Mouse (Mus musculus): ENCODE measurements around the gene Arid1b. TPM values are rescaled to one million over a fixed set of nuclear protein-coding genes. Genes with fewer than 3 reads are reported as not detected.

The Arid1b gene
- total RNA-seq, 2 experiments from 2014 or later: 92.8 to 107 TPM

GRCm38 (mm10) chr17:5331387-5331786 lies 337.3 kb downstream of the Arid1b start:
- no peak for DNase-seq (ENCODE audit: low spot score in 2 of 2)

DNA sequence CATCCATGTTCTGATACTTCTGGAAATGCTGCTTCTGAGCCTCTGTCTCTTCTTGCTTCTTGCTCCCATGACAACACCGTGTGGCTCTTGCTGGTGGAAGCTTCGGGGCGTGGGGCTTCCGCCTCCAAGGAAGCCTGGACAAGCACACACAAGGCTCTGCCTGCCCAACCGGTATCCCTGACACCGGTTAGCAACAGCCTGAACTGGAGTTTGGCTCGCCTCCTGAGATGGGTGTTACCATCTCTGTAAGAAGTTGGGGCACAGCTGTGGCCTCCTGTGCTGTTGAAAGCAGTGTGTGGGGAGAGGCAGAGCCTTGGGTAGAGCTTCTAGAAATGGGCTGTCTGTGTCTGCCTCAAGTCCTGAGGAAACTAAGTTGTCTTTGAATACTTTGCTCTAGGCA lies 340.4 kb downstream of the Arid1b start:
- DNase-seq (ENCODE audit: low spot score in 2 of 2): no peak

GRCm38 (mm10) chr17:5344426-5344825 lies 350.3 kb downstream of the Arid1b start:
- no peak for DNase-seq (ENCODE audit: low spot score in 2 of 2)

- DNase-seq (ENCODE audit: low spot score in 2 of 2): no peak
These were observed 351.7 kb downstream of the Arid1b start for GRCm38 (mm10) chr17:5345810-5346209.

DNA sequence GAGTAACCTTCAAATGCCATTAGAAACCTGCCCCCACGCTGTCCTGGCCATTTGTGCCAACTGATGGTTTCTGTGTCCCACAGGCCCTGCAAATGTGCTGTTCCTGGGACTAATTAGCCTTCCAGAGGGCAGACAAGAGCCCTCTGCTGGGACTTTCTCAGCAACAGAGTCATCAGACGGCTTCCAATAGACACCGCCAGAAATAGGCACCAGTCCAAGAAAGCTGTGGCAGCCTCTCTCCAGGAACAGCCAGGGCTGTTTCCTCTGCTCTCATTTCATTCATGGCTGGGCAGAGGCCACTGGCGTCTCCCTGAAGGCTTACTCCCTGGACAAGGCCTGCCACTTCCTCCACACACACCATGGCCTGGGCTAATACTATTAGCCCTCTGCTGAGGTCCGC lies 358.8 kb downstream of the Arid1b start:
- no peak for DNase-seq (ENCODE audit: low spot score in 2 of 2)

DNA sequence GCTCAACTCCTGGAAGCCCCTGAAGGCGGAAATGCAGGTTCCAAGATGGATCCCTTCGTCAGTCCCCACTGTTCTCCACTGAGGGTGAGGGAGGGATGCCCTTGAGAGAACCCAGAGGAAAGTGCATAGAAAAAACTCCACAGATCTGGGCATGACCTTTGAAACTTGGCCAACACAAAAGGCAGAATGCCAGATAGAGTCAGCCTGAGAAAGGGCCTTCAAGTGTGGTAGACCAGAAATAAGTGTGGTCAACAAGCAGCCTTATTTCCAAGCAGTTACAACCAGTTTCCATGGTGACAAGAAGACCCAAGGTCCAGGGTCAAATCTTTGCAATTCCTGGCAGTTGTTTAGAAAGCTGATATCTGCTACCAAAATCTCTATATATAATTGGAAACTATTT lies 366.6 kb downstream of the Arid1b start:
- DNase-seq (ENCODE audit: low spot score in 2 of 2): peak; percentile 31 to 62

- DNase-seq (ENCODE audit: low spot score in 2 of 2): no peak
These were observed 371.9 kb downstream of the Arid1b start for GRCm38 (mm10) chr17:5365992-5366398.

- no peak for DNase-seq (ENCODE audit: low spot score in 2 of 2)
These were observed 376.9 kb downstream of the Arid1b start for GRCm38 (mm10) chr17:5371032-5371431.

DNA sequence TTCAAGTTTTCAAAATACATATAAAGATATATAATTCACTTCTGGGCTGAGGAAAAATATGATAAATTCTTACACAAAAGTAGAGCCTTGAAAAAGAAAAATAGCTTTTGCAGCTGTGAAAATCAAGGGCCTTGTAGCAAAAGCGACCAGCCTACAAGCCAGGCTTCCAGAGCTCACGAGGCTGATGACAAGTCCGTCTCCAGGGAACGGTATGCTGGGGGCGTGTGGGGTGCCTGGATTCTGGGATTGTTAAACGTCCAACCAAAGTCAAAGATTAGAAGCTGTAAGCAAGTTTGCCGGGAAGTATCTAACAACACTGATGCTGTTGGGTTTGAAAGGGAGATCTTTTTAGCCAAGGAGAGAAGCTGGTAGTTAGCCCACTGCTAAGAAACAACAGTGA lies 377.4 kb downstream of the Arid1b start:
- DNase-seq (ENCODE audit: low spot score in 2 of 2): no peak

DNA sequence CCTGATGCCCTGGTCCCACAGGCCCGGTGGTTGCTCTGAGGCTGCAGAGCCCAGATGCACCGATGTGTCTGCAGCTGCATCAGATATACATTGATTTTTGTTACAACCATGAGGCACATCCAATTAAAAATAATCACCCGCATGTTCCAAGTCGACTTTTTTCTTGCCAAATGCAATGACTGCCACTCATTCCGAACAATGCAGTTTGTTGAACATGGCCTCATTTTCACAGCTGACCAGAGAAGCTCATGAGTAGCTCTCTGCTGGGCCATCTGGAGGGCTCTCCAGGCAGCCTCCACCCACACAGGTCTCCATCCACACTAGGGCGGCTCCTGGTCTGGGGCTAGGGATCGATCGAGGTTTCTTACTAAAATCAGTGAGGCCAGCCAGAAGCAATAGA lies 378.8 kb downstream of the Arid1b start:
- DNase-seq (ENCODE audit: low spot score in 2 of 2): no peak

DNA sequence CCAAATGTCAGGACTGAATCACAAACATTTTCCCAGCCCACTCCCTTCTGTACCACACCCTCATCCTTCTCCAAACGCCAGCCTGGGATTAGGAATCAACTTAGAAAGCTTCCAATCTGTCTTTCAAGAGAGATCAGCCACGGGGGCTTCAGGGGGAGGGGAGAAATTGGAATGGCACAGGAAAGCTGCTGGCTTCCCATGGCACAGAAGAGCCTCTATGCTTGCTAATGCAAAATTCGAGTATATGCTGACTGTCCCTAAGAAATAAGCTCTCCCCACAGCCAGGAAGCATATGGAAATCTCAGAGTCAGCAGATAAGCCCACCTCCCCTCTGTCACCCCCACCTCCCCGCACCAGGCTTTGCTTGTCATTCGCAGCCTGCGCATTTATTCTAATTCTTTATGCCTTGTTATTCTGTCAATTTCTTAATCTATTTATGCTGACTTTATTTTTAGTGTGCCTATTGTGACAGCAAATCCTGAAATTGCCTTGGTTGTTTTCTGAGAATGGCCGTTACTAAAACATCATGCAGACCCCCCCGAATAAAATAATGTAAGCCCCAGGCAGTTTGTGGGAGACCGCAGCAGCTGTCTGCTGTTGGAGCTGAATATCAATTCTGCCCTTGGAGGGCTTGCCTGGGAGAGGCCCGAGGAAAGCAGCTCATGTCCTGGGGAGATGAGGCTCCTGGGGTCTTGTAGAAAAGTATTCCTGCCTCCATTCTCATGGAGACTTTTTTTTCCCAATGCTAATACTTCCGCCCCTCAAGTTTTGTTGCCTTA lies 383.2 kb downstream of the Arid1b start:
- DNase-seq (ENCODE audit: low spot score in 2 of 2): no peak

DNA sequence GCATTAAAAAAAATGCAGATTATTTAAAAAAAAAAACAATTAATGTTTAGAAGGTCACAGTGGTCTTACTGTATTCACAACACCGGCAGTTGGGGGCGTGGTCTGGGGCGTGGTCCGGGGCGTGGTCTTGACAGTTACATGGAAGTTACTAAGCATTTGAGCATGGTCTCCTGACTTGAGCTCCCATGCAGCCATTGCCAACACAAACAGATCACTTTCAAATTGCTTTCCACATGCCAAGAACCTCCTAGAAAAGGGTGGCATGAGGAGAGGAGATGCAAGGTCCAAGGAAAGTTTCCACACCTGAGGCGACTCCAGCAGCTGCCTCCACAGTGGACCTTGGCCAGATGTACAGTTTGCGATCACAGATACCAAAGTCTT lies 383.8 kb downstream of the Arid1b start:
- DNase-seq (ENCODE audit: low spot score in 2 of 2): no peak

GRCm38 (mm10) chr17:5385694-5386093 lies 391.6 kb downstream of the Arid1b start:
- DNase-seq (ENCODE audit: low spot score in 2 of 2): no peak

- DNase-seq (ENCODE audit: low spot score in 2 of 2): no peak
These were observed 392.9 kb downstream of the Arid1b start for GRCm38 (mm10) chr17:5386885-5387545.

GRCm38 (mm10) chr17:5388351-5388750 lies 394.2 kb downstream of the Arid1b start:
- DNase-seq (ENCODE audit: low spot score in 2 of 2): no peak

DNA sequence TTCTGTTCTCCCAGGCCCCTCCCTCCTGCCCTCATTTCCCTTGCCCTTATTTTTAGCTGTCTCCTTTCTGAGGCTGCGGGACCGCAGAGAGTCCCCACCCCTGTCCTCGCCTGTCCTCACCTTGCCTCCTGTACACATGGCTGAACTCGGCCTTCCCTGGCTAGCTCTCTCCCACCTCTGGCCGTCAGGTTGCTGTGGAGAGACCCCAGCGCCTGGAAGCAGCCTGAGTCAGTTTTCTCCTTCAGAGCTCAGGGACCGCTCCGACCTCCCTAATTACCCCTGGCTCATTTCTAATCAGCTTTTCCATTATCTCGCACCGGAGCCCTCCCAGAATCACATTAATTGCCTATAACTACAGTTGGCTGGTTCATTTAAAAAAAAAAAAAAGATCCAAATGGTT lies 396.6 kb downstream of the Arid1b start:
- no peak for DNase-seq (ENCODE audit: low spot score in 2 of 2)

- DNase-seq (ENCODE audit: low spot score in 2 of 2): no peak
These were observed 401.5 kb downstream of the Arid1b start for GRCm38 (mm10) chr17:5395454-5396205.

DNA sequence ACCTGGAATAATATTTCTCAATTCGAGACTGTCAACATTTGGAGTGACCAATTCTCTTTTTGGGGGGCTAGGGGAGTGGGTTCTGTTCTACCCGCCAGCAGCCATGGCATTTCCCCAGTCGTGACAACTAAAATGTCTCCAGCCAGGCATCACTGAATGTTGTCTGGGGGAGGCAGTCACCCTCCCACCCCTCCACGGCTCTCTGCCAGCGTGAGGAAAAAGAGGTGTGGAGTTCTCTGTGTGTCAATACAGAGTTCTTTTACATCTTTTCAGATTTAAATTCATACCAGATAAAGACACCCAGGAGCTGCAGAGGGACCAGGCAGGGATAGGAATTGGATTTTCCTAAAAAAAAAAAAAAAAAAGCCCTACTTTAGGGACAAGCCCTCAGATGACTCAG lies 402.1 kb downstream of the Arid1b start:
- DNase-seq (ENCODE audit: low spot score in 2 of 2): no peak
